Mouse (Mus musculus): ENCODE results near the gene Glra4.

Gene Glra4

DNA sequence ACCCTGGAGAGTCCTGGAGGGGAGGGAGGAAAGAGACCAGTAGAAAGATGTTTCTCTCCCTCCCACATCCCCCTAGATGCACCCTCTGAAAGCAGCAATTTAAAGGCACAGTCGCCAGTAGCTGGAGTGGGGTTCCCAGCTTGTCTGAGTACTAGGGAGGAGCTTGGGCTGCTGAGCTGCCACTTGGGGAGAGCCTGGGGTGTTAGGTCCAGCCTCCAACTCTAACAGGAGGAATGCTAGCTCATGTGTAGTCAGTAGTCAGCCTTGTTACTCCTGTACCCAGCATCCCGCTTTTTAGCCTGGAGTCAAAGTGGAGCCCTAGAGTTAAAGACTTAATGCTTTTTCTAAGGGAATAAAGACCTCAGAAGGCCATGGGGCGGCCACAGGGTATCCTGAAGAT, at the start of gene Glra4:
Gene Glra4 (minus strand): TSS at position 101 of the 400 bp plus-strand sequence.
- no peak for DNase-seq (ENCODE audit: low spot score)

DNA sequence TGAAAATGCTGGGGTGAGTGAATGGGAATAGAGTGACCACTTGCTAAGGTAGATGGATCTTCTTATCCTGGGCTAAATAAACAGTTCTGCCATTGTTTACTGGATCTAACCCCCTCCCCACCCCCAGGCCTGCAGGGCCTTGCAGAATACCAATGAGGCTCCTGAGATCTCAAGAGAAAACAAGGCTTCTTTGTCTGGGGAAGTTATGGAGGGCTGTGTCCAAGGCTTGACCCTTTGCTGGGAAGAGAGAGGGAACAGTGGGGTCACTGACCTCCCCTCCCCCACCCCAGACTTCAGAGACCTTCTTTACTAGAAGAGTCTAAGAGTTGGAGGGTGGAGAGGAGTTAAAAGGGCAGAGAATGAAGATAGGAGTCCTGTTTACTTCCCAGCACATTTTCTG, 48.7 kb upstream of the Glra4 start:
- DNase-seq (ENCODE audit: low spot score) = no peak

DNA sequence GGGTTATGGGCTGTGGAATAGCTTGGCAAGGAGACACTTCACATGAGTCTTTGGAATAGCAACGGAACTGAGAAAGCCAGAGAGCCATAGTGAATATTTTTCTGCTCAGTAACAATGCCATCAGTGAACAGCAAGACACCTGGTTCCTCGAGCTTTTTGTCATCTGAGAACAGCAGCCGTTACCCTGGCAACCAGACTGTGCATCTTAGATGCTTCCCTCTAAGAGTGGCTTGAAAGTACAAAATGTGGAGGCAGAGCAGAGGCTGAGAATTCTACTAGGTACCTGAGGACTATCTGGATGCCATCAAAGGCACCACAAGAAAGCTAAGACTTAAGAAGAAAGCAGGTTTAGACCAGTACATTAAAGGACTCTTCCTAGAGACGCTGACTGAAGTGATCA, 45.1 kb upstream of the Glra4 start:
- DNase-seq (ENCODE audit: low spot score) = no peak

DNA sequence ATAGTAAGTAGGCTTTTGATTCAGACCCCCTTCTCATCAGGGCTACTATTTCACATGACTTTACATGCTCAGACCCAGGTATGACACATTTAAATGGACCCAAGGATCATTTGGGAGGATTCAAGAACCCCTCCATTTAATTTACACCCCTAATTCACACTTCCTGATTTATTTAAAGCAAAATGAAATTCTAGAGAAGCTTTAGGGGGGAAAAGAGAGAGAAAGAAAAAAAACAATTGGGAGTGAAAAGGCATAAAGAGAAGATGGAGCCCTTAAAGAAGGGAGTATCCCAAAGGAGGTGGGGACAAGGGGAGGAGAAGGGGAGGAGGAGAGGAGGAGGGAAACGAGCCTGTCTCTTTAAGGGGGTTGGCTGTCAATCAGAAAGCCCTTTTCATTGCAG, 42.4 kb upstream of the Glra4 start, which contains the start of gene Plp1:
Gene Plp1 (plus strand): TSS at position 301 of the 400 bp plus-strand sequence.
- DNase-seq (ENCODE audit: low spot score) = no peak

DNA sequence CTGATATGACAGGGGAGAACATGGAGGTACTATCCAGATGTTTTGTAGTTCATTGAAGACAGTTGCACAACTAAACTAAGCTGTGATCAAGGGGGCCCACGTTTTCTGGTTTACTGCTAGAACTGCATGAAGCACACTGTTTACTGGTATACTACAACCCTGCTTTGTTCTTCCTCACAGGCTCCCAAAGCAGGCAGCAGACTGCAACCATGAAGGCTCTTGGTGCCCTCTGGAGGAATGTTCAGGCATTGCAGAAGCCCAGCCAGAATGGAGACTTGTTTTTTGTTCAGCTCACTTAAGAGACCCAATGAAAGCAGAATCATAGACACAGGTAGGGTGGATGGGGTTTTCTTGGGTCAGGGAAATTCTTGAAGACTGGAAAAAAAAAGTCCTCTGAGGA, 40.3 kb upstream of the Glra4 start:
- peak; percentile 45 for DNase-seq (ENCODE audit: low spot score)

DNA sequence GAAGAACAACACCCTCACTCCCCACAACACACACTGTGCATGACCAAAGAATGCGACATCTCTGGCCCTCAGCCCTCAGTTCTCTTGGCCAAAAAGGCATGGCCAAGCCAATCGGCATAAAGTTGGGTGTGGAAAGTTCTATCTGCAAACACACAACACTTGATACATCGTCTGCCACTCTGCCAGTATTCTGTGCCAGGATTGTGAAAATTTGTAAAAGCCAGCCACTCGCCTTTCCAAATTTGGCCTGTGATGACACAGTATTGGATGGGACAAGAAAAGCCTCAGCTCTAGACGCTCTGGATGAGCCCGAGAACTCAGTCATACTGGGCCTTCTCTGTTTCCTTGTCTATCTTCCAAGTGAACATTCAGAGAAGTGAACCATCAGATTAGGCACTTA, 39.8 kb upstream of the Glra4 start:
- DNase-seq (ENCODE audit: low spot score) = no peak

DNA sequence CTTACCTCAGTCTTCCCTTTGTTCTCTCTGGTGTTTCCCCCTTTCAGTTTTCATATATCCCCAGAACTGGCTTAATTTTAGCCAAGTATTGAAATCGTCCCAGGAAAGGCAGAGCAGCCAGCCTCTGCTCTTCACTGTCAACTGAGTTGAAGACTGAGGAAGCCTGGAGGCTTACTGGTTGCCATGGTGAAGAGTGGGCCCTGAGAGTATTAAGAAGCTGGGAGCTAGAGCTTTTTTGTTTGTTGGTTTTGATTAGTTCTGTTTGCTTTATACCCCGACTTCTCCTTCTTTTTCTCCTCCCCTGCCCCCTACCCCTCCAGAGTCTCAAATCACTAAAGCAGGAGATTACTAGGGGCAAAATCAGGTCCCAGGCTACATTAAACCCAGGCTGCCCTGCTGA, 17.3 kb upstream of the Glra4 start:
- no peak for DNase-seq (ENCODE audit: low spot score)

DNA sequence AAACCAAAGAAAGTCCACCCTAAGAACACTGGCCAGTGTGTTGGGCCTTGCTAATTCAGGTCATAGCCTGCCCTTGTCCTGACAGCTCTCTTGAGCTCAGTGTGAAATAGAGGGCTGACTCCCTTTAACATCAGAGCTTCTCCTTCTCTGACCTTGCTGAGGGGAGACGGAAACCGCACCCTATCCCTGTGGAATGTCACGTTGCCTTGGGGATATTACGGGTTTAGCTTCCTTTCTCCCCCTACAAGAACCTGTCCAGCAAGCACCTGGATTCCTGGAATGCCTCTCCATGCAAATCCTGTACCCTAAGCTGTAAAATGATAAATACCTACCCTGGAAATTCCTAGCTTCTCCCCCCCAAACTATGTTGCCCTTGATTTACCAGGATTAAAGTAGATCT, 9.5 kb upstream of the Glra4 start:
- DNase-seq (ENCODE audit: low spot score) = no peak

DNA sequence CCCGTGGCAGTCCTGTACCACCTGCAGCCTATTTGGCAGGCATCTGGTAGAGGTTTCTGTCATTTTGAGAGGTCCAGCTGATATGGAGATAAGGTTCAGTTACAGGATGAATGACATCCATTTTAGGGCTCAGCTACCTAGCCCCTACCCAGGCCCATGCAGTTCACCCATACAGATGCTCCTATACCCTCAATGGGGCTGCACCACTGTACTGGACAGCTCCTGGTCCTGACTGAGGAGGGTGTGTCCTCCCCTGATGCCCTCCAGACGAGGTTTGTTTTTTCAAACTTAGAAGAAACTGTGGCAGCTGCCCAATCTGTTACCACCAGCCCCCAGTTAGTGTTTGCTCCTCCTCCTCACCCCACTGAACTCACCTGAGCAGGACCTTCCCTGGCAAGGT, 679 bp downstream of the Glra4 start:
- no peak for DNase-seq (ENCODE audit: low spot score)

DNA sequence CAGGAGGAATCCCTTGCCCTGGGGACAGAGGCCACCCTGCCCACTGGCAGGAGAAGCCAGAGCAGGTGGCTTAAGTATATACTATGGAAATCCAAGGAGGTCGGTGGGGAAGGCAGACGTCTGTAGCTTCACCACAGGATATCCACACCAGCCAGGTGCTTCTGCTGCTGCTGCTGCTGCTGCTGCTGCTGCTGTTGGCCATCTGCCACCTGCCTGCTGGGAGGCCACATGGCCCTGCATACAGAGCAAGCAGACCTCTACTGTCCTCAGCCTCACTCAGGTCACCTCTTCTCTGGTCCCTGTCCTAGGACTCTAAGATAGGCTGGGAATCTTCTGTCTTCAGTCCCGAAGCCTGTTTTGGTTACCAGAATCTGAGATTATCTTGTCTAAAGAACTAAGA, 1.9 kb downstream of the Glra4 start:
- DNase-seq (ENCODE audit: low spot score) = peak; percentile 8

DNA sequence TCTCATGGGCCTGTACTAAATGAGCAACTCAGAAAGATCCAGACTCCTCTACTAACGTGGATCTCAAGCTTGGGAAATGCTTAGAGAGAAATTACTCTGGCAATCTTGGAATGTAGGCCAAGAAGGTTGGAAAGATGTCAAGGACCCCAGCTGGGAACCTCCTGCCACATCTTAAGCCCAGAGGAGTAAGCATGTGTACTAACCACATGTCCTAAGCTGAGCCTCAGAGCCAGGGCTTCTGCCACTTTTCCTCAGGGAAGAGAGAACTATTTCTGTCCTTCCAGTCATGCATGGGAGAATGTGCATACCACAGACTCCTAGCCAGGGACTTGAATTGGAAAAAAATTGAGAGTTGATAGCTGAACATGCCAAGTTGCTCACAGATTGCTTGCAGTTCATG, 6.9 kb downstream of the Glra4 start:
- DNase-seq (ENCODE audit: low spot score) = no peak

DNA sequence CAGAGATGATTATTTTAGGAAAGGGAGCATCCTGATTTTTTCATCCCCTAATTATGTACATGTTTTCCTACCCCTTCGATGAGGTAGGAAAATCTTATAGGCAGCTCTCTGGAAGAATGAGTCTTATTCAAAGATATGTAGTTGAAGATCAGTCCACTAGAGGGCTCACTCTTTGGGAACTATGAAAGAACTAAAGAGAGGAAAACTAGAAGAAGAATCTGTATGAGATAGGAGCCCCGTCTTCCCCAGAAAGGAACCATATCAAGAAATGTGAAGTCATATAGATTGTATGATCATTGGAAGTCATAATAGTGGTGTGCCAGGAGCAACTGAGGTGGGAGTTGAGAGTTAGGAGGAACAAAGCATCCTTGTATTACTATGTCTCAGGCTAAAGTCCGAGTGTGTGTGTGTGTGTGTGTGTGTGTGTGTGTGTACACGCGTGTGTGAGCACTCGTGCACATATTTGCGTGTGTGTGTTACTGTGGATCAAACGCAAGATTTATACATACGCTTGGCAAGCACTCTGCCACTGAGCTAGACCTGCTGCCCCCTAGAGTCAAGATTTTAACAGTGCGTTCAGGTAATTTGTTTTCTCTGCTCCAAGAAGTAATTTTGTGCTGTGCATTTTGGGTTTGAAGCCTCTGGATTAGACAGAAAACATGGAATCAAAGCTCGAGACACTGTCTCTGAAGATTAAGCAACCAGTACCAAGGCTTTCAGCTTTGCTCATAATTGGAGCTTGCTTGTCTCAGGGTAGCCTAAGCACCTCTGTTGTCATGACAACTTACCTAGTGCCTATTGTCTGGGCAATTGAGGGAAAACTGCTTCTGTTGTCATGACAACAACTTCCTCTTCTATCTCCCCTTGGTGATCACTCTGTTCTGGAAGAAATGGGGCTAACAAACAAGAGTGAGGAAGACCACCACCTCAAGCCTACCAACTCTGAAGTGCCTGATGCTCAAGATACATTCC, 18.6 kb downstream of the Glra4 start:
- peak; percentile 38 for DNase-seq (ENCODE audit: low spot score)

DNA sequence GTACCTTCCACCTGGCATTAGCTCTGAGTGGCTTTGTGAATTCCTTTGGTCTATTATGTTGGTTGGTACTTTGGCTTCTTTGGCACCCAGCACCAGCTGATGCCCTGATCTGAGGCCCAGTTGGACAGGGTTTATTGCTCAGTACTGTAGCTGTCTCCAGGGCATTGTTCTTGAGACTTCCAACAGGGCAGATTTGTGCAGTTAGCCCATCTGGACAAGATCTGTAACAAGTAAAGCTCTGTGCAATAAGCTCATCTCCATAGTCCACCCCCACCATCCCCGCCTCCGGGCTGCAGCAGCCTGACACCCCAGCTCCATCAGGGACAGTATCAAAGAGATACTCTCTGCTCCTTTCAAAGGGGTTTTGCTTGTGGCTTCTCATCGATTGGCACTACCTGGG, 24.5 kb downstream of the Glra4 start:
- no peak for DNase-seq (ENCODE audit: low spot score)

DNA sequence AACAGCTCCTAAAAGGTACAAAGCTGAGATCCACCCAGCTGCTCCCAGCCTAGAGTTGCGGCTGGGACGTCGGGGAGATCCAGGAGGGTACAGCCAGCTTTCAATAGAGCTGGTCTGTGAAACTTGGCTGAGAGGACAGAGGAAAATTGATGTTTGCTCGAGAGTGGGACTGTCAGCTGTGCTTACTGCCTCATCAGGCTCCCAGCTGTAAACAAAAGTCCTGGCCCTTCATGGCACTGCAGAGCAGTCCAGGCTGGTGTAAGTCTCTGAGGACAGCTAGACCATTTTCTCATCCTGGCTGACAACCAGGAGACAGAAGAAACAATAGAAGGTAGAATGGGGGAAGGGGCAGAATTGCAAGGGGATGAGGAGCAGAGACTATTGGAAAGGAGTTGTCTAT, 30.6 kb downstream of the Glra4 start:
- no peak for DNase-seq (ENCODE audit: low spot score)

DNA sequence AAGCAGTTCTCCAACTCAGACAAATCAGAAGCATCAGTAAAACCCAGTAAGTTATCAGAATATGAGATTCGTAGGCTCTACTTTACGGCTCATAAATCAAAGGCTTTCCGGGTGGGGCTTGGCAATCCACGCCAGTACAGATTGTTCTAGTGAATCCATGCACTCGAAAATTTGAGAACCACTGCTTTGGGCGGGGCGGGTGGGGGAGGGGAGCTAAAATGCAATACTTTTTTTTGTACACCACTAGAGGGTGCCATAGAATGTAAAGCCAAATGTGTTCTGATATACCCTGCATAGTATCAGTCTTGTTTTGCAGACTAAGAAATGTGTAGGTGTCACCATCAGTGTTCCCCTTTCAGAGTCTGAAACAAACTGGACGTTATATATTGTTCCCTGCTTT, 35.3 kb downstream of the Glra4 start:
- peak; percentile 5 for DNase-seq (ENCODE audit: low spot score)

DNA sequence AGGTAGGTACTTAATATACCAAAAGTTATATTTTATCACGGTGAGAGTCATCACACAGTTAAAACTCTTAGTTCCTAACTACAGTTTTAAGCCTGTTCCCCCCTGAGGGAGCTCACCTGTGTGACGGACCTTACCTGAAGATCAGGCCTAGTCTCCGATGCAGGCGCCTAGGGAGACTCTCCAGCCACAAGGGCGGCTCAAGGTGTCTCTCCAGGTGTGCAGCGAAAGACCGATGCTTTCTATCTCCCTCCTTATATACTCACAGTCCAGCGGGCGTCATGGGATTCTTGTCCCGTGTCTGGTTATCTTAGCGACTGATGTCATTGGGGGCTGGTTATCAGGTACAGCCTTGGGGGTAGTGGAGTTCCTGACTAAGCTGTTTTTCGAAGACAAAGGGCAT, 36.5 kb downstream of the Glra4 start, which contains the start of gene Morf4l2:
Gene Morf4l2 (minus strand): TSS at position 232 of the 400 bp plus-strand sequence.
- DNase-seq (ENCODE audit: low spot score) = no peak

DNA sequence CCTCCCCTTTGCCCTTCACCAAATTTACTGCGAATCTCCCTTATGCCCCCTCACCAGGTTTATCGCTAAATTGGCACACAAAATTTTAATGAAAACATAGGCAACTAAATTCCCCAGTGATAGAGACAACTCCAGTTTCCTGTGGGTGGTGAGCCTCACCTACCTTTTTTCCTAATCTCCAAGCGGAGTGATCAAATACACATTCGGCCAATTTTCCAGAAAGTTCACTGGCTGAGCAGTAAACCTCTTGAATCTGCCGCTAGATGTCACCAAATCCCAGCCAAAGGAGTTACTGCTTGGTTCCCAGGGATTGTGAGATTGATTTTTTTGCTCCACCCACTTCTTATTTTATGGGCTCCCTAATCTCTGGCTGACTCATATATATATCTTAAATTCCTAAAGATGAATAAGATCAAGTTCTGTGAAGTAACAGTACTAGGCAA, 37.3 kb downstream of the Glra4 start:
- peak; percentile 78 for DNase-seq (ENCODE audit: low spot score)

DNA sequence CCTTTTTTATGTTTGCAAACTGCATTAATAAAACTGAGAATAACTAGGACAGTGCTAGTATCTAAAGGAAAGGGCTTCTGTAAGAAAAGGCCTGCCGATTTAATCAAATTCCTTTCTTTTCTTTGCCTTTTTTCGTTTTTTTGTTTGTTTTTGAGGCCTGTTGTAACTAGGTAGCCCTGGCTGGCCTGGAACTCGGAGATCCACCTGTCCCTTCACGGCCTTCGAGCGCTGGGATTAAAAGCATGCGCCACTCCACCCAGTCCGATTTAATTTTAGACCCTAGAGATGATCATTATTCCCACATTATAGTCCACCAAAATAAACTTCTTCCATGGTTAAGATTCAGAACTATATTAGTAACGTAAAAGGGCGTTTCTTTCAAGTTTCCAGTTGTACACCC, 37.7 kb downstream of the Glra4 start:
- no peak for DNase-seq (ENCODE audit: low spot score)

DNA sequence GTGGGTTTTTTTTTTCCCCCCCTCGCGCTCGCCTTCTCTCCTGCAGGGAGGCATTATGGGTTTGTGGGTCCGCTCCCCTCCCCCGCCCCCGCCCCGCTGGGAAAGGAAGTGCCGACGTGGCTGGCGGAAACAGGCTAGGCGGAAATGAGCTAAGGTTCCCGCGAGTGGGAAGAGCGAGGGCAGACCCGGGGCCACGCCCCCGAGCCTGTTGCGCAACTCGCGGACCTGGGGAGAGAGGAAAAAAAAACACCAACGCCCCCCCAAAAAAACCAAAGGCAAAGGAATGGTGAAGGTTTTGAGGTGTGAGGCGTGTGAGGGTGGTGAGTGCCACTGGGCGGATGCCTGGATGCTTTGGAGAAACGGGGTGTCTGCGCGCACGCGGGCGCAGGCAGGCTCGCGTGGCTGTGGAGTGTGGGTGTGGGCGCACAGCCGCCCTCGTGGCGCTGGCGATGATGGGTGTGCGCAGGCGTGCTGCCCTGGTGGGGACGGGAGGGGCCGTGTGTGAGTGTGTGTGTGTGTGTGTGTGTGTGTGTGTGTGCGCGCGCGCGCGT, 38.2 kb downstream of the Glra4 start:
- peak; percentile 83 for DNase-seq (ENCODE audit: low spot score)

DNA sequence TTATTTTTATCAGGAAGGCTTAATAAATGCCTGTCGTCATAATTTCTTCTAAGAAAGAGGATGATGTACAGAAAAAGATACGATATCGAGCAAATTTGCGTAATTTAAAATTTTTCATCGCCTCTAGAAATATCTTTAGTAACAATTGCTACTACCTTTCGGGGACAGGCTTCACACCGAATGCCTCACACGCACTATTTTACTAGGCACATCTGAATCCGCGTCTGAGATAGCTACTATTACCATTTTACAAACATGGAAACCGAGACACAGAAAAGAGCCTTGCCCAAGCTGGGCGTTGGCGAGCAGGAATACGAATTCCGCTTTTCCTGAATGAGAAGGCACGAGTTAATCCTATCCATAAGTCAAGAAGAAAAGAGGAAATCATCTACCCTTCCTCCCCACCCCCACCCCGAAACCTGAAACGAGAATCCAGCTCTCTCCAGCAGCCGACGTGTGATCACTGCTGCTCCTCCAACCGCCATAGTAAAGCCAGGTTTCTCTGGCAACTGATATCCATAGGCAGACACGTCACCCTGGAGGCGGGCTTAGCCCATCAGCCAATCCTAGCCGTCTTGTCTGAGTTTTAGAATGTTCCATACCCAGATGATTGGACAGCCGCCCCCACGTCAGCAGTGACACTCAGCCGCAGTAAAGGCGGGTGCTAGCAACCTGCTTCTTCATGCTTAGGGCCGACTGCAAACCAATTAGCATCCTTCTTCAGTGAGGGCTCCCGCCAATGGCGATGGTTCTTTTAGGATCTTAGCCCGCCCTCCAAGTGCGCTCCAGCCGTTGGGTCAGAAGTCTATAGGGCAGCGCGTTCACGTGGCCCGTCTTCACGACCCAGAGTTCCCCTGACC, 38.9 kb downstream of the Glra4 start:
- peak; percentile 95 for DNase-seq (ENCODE audit: low spot score)

DNA sequence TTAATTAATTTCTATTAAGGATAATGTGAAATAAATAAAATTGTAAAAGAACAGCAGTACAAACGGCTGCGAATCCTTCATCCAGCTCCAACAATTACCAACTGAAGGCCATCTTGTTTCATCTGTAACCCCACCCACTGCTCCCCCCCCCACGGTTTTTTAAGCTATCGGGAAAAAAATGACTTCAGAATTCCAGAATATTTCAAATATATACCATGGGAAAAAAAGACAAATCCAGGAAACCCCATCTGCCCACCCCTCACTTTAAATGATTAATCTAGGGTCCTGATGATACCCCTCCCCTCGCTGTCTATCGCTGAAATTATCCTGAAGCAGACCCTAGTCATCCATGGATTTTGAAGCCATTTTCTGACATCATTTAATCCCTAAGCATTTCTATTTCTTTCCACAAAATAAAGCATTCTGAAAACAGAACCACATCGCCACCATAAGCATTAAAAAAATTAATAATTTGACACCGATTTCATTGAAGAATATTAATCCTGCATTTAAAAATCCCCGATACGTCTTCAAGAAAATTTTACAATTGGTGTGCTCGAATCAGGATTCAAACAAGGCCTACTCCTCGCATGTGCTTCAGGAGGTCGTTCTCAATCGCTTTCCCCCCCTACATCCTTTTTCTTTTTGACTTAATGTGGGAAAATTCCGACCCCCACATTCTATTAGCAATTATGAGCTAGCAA, 39.7 kb downstream of the Glra4 start:
- peak; percentile 39 for DNase-seq (ENCODE audit: low spot score)

DNA sequence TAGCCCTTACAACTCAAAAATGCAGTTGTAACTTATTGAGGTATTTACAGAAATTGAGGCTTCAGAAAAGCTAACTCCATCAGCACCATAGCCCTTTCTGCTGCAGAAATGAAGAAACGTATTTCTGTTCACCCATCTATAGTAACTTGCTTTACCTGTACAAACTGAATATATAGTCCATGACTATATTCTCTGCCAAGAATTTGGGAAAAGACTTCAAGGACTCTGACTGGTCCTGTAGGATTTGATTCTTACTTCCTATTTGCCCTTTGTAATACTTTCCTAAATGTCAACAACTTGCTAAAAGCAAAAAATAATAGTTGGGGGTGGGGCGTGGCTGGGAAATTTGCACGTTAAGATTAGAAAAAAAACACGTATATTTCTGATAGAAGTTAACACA, 47.9 kb downstream of the Glra4 start:
- no peak for DNase-seq (ENCODE audit: low spot score)
